Mouse (Mus musculus) liver, adult 2 months (tissue): ENCODE results near the gene Akt1.

Source experiments
- CTCF ChIP-seq: fragments of 200-500 bp; IDR thresholded peaks from 2 replicates; pipeline ENCODE4 v1.5.1; 2011; ENCODE audit warnings: low read depth, low read length, control low read depth
- POLR2A ChIP-seq: fragments of 200-500 bp; IDR thresholded peaks from 2 replicates; pipeline ENCODE4 v1.6.1; 2011; ENCODE audit warnings: low read length, control low read depth; ENCODE audit not compliant: insufficient read depth; ENCODE audit errors: extremely low read depth

DNA sequence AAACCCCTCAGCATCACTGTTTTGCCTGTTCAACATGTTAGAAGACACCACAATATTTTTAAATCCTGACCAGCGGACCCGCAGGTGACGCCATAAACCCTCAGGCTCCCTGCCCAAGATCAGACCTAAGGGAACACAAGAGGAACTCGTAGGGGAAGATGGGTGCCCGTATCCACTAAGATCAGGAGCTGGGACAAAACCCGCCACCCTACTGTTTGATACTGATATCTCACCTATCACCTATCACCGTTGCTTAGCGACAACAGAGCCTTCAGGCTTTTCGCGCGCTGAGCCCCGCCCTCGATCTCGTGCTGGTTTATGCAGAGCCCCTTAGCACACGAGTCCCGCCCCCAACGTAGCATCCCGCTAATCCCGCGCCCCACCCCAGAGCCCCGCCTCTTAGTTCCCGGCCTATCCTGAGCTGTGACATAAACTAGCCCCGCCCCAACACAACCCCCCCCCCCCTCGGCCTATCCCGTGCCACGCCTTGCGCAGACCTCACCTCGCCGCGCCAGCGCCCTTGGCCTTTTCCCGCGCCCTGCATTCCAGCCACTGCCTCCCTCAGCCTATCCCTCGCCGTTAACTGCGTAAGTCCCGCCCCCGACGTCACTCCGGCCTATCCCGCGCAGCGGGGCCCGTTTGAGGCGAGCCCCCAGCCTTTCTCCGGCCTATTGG lies 30.4 kb downstream of the Akt1 start, which contains the start of gene Siva1:
- TF ChIP-seq CTCF (no peak), POLR2A (no peak)
